Mouse (Mus musculus) kidney, adult 9 months (tissue): Measurements from ENCODE around the gene Ccdc180.

Experiments used
- DNase-seq: peaks from one replicate; pipeline ENCODE4 v3.0.0; 2022

Ccdc180 gene

GRCm38 (mm10) chr4:45890066-45890761, at the start of gene Ccdc180:
TSS of gene Ccdc180 (plus strand) at chr4:45890303.
- DNase-seq, result peak; percentile 66

- DNase-seq, result peak; percentile 18
Measured at GRCm38 (mm10) chr4:45844355-45844754, 45.7 kb upstream of the Ccdc180 start.

GRCm38 (mm10) chr4:45846263-45846662, 43.8 kb upstream of the Ccdc180 start:
- no peak for DNase-seq

- DNase-seq, result no peak
Measured at GRCm38 (mm10) chr4:45848109-45848824, 41.8 kb upstream of the Ccdc180 start, which contains the start of gene Stra6l. TSS of gene Stra6l (plus strand) at chr4:45848664.

GRCm38 (mm10) chr4:45848825-45849156, 41.3 kb upstream of the Ccdc180 start:
- DNase-seq, result peak; percentile 40

GRCm38 (mm10) chr4:45849419-45849818, 40.7 kb upstream of the Ccdc180 start:
- DNase-seq, result no peak

GRCm38 (mm10) chr4:45851640-45852051, 38.5 kb upstream of the Ccdc180 start:
- DNase-seq, result peak; percentile 89

- no peak for DNase-seq
Measured at GRCm38 (mm10) chr4:45853496-45854246, 36.4 kb upstream of the Ccdc180 start.

- DNase-seq, result peak; percentile 86
Measured at GRCm38 (mm10) chr4:45855803-45856424, 34.2 kb upstream of the Ccdc180 start.

GRCm38 (mm10) chr4:45861160-45861559, 28.9 kb upstream of the Ccdc180 start:
- no peak for DNase-seq

GRCm38 (mm10) chr4:45867416-45867815, 22.7 kb upstream of the Ccdc180 start:
- DNase-seq, result no peak

- DNase-seq, result no peak
Measured at GRCm38 (mm10) chr4:45869021-45869815, 20.9 kb upstream of the Ccdc180 start.

- DNase-seq, result no peak
Measured at GRCm38 (mm10) chr4:45872147-45872546, 18.0 kb upstream of the Ccdc180 start.

- peak; percentile 69 for DNase-seq
Measured at GRCm38 (mm10) chr4:45878929-45879328, 11.2 kb upstream of the Ccdc180 start.

GRCm38 (mm10) chr4:45882521-45882920, 7.6 kb upstream of the Ccdc180 start:
- DNase-seq, result no peak

- no peak for DNase-seq
Measured at GRCm38 (mm10) chr4:45883250-45883649, 6.9 kb upstream of the Ccdc180 start.

- no peak for DNase-seq
Measured at GRCm38 (mm10) chr4:45889487-45889886, 616 bp upstream of the Ccdc180 start.

GRCm38 (mm10) chr4:45896425-45897081, 6.5 kb downstream of the Ccdc180 start:
- DNase-seq, result peak; percentile 57

- DNase-seq, result no peak
Measured at GRCm38 (mm10) chr4:45898413-45898812, 8.3 kb downstream of the Ccdc180 start.

GRCm38 (mm10) chr4:45909256-45909655, 19.2 kb downstream of the Ccdc180 start:
- DNase-seq, result no peak

GRCm38 (mm10) chr4:45909924-45910323, 19.8 kb downstream of the Ccdc180 start:
- DNase-seq, result no peak

GRCm38 (mm10) chr4:45911256-45911655, 21.2 kb downstream of the Ccdc180 start:
- DNase-seq, result no peak
